Mouse (Mus musculus) intestine, embryonic 14.5 days (tissue): ENCODE measurements around the gene Cactin. TPM values are rescaled to one million over a fixed set of nuclear protein-coding genes. Genes with fewer than 3 reads are reported as not detected.

Experiments
- ATAC-seq: fragments of 200-750 bp; cut with Nextera tagmentation; replicated peaks from 2 replicates; pipeline ENCODE4 v1.8.0; 2017; ENCODE audit warnings: low read depth, moderate number of reproducible peaks, moderate TSS enrichment, moderate library complexity; ENCODE audit not compliant: low FRiP score, low TSS enrichment
- DNase-seq: peaks from one replicate; pipeline ENCODE4 v3.0.0-alpha.2; 2018; ENCODE audit warnings: low spot score
- H3K27ac ChIP-seq: fragments of 300-500 bp; sonication (generic); 2 replicates; pipeline ENCODE4 v1.5.1; 2014; ENCODE audit warnings: low read depth, mild to moderate bottlenecking, control low read depth
- H3K27me3 ChIP-seq: fragments of 300-500 bp; sonication (generic); replicated peaks from 2 replicates; pipeline ENCODE4 v1.6.1; 2014; ENCODE audit warnings: low read length, control low read depth; ENCODE audit not compliant: control insufficient read depth, insufficient read depth
- H3K36me3 ChIP-seq: fragments of 300-500 bp; sonication (generic); 2 replicates; pipeline ENCODE4 v1.6.1; 2014; ENCODE audit warnings: low read length, control low read depth; ENCODE audit not compliant: control insufficient read depth, insufficient read depth
- H3K4me1 ChIP-seq: fragments of 300-500 bp; sonication (generic); replicated peaks from 2 replicates; pipeline ENCODE4 v1.6.1; 2014; ENCODE audit warnings: low read length, control low read depth, mixed read lengths; ENCODE audit not compliant: control insufficient read depth, insufficient read depth
- H3K4me2 ChIP-seq: fragments of 300-500 bp; sonication (generic); 2 replicates; pipeline ENCODE4 v1.6.1; 2014; ENCODE audit warnings: low read length
- H3K4me3 ChIP-seq: fragments of 300-500 bp; sonication (generic); 2 replicates; pipeline ENCODE4 v1.5.1; 2014; ENCODE audit warnings: low read depth, low read length, control low read depth, mixed read lengths
- H3K9ac ChIP-seq: fragments of 300-500 bp; sonication (generic); 2 replicates; pipeline ENCODE4 v1.6.1; 2014; ENCODE audit warnings: mild to moderate bottlenecking, low read length
- H3K9me3 ChIP-seq: fragments of 300-500 bp; sonication (generic); 2 replicates; pipeline ENCODE4 v1.6.1; 2016; ENCODE audit warnings: low read length, control low read depth; ENCODE audit not compliant: control insufficient read depth
- WGBS: fragments of 180-500 bp; shearing (Covaris S2); extraction: QIAGEN DNeasy Blood & Tissue Kit; methylation state at CpG from one replicate; pipeline ENCODE4 v1.1.7; 2014; 5-methylcytosine and 5-hydroxymethylcytosine counted together
- polyA plus RNA-seq: library from polyadenylated mRNA; unstranded; fragments of >200 nt; fragmentation: Nextera tagmentation; extraction: Ambion mirVana; gene quantifications from 2 replicates; pipeline ENCODE4 v1.2.1, GENCODE M21; 2014

Gene Cactin
- polyA plus RNA-seq, 1 experiment from 2014 or later: 27.7 TPM

GRCm38 (mm10) chr10:81306837-81307682 lies 13.8 kb upstream of the Cactin start:
- ATAC-seq: no peak
- no peak overlapping the region for H3K4me3 ChIP-seq
- no peak overlapping the region for H3K4me2 ChIP-seq
- no peaks in the 10 kb centered on the region for H3K9me3 ChIP-seq
- WGBS: 91% methylated on average over 21 of the region's 21 CpGs
- H3K4me1 ChIP-seq: peaks cover 17% of the 10 kb centered on the region
- H3K27me3 ChIP-seq: no peaks in the 10 kb centered on the region
- H3K36me3 ChIP-seq: peaks cover 64% of the 10 kb centered on the region
- no peak for DNase-seq
- H3K9ac ChIP-seq: no peak overlapping the region
- no peak overlapping the region for H3K27ac ChIP-seq

- Histone ChIP-seq H3K27ac (no peak overlapping the region), H3K9me3 (no peaks in the 10 kb centered on the region), H3K4me2 (no peak overlapping the region), H3K27me3 (no peaks in the 10 kb centered on the region), H3K36me3 (peaks cover 90% of the 10 kb centered on the region), H3K4me1 (no peaks in the 10 kb centered on the region; the same call in 1 of the 2 replicates), H3K9ac (no peak overlapping the region), H3K4me3 (no peak overlapping the region)
- WGBS: 82% methylated on average over 5 of the region's 5 CpGs
- ATAC-seq (no peak), DNase-seq (no peak)
Observed at GRCm38 (mm10) chr10:81309571-81309970, 11.3 kb upstream of the Cactin start.

- Histone ChIP-seq H3K9ac (no peak overlapping the region), H3K27me3 (no peaks in the 10 kb centered on the region), H3K4me2 (no peak overlapping the region), H3K4me1 (peaks cover 9% of the 10 kb centered on the region), H3K4me3 (no peak overlapping the region), H3K9me3 (no peaks in the 10 kb centered on the region), H3K27ac (no peak overlapping the region), H3K36me3 (peaks cover 84% of the 10 kb centered on the region)
- ATAC-seq: no peak
- DNase-seq: no peak
- 96% methylated on average over 13 of the region's 13 CpGs for WGBS
Observed at GRCm38 (mm10) chr10:81313581-81313980, 7.3 kb upstream of the Cactin start.

- Histone ChIP-seq H3K36me3 (peaks cover 78% of the 10 kb centered on the region), H3K4me2 (no peak overlapping the region), H3K9me3 (no peaks in the 10 kb centered on the region), H3K4me3 (no peak overlapping the region), H3K4me1 (peaks cover 13% of the 10 kb centered on the region), H3K27ac (no peak overlapping the region), H3K27me3 (no peaks in the 10 kb centered on the region), H3K9ac (no peak overlapping the region)
- ATAC-seq: no peak
- no peak for DNase-seq
- WGBS: 76% methylated on average over 7 of the region's 7 CpGs
Observed at GRCm38 (mm10) chr10:81314201-81314600, 6.7 kb upstream of the Cactin start.

- Histone ChIP-seq H3K36me3 (peaks cover 64% of the 10 kb centered on the region), H3K27me3 (no peaks in the 10 kb centered on the region), H3K9ac (no peak overlapping the region), H3K4me2 (no peak overlapping the region), H3K4me3 (no peak overlapping the region), H3K27ac (no peak overlapping the region), H3K4me1 (peaks cover 21% of the 10 kb centered on the region), H3K9me3 (no peaks in the 10 kb centered on the region)
- no peak for DNase-seq
- ATAC-seq: no peak
- 93% methylated on average over 16 of the region's 16 CpGs for WGBS
Observed at GRCm38 (mm10) chr10:81315587-81315986, 5.3 kb upstream of the Cactin start.

- H3K4me1 ChIP-seq: peaks cover 21% of the 10 kb centered on the region
- peak overlapping the region; percentile 20; the same call in 1 of the 2 replicates for H3K4me3 ChIP-seq
- DNase-seq: no peak
- WGBS: 47% methylated on average over 16 of the region's 16 CpGs
- peak overlapping the region; percentile 27; the same call in 1 of the 2 replicates for H3K9ac ChIP-seq
- H3K27me3 ChIP-seq: no peaks in the 10 kb centered on the region
- H3K27ac ChIP-seq: no peak overlapping the region
- peaks cover 55% of the 10 kb centered on the region for H3K36me3 ChIP-seq
- no peaks in the 10 kb centered on the region for H3K9me3 ChIP-seq
- ATAC-seq: no peak
- H3K4me2 ChIP-seq: peak overlapping the region; percentile 46
Observed at GRCm38 (mm10) chr10:81316338-81317060, 4.4 kb upstream of the Cactin start.

GRCm38 (mm10) chr10:81317273-81317672 lies 3.6 kb upstream of the Cactin start:
- 22% methylated on average over 20 of the region's 20 CpGs for WGBS
- peak overlapping the region; percentile 27; the same call in 1 of the 2 replicates for H3K9ac ChIP-seq
- no peak overlapping the region for H3K27ac ChIP-seq
- H3K4me1 ChIP-seq: peaks cover 28% of the 10 kb centered on the region
- H3K4me3 ChIP-seq: peak overlapping the region; percentile 20; the same call in 1 of the 2 replicates
- ATAC-seq: no peak
- peaks cover 47% of the 10 kb centered on the region for H3K36me3 ChIP-seq
- H3K4me2 ChIP-seq: peak overlapping the region; percentile 46
- H3K9me3 ChIP-seq: no peaks in the 10 kb centered on the region
- no peaks in the 10 kb centered on the region for H3K27me3 ChIP-seq
- DNase-seq: no peak

GRCm38 (mm10) chr10:81318589-81319329 lies 2.1 kb upstream of the Cactin start:
- Histone ChIP-seq H3K27ac (peak overlapping the region; percentile 88; the same call in 1 of the 2 replicates), H3K4me1 (peaks cover 31% of the 10 kb centered on the region), H3K27me3 (no peaks in the 10 kb centered on the region), H3K4me3 (no peak overlapping the region), H3K9me3 (no peaks in the 10 kb centered on the region), H3K4me2 (no peak overlapping the region), H3K9ac (peak overlapping the region; percentile 37; the same call in 1 of the 2 replicates), H3K36me3 (peaks cover 47% of the 10 kb centered on the region)
- DNase-seq (no peak), ATAC-seq (no peak)
- 89% methylated on average over 13 of the region's 13 CpGs for WGBS
